Mouse (Mus musculus) liver, embryonic 14.5 days (tissue): Measurements from ENCODE around the gene Kcnmb1.

ENCODE experiments used
- CTCF ChIP-seq: IDR thresholded peaks from 2 replicates; pipeline ENCODE4 v1.5.1; 2016; ENCODE audit warnings: antibody characterized with exemption, low read depth, control low read depth
- EP300 ChIP-seq: IDR thresholded peaks from 2 replicates; pipeline ENCODE4 v1.6.1; 2016; ENCODE audit warnings: antibody characterized with exemption, low read depth

DNA sequence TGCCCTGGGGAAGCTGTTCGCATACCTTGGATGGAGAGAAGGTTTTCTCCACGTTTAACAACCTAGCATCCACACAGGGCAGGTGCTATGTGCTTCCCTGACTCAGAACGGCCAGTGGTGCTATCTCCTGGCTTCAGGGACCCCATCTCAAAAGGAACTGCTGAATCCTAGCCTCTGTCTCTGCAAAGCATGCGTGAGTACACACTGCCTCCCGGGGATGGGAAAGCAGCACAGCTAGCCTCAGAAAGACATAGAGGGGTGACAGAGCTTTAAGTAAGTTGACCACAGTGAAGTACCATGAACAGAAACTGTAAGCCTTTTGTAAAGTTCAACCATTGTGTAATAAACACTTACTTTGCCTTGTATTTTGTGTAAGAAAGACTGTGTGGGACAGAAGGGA lies 30.7 kb downstream of the Kcnmb1 start:
- TF ChIP-seq CTCF (peak; percentile 15; the same call in 1 of the 2 replicates), EP300 (no peak)
